Mouse (Mus musculus): ENCODE data around the gene Gtf2a1l. TPM values are rescaled to one million over a fixed set of nuclear protein-coding genes. Genes with fewer than 3 reads are reported as not detected.
A peak's percentile ranks its signal among the peaks of the same experiment; 100 is the strongest.

Gtf2a1l gene
- polyA plus RNA-seq, 1 experiment from 2014 or later = 0.39 TPM

- Histone ChIP-seq H3K4me1 (no peaks in the 10 kb centered on the region; the same call in 1 of the 2 replicates), H3K27ac (no peak overlapping the region), H3K9ac (no peak overlapping the region), H3K9me3 (no peaks in the 10 kb centered on the region), H3K4me2 (no peak overlapping the region), H3K4me3 (no peak overlapping the region), H3K36me3 (no peaks in the 10 kb centered on the region), H3K27me3 (no peaks in the 10 kb centered on the region)
- no peak; the same call in 1 of the 2 replicates for ATAC-seq (ENCODE audit: insufficient number of reproducible peaks, insufficient read depth, low FRiP score, low TSS enrichment, low read depth)
- WGBS = 30% methylated on average over 8 of the region's 8 CpGs
These were observed 37.8 kb downstream of the Gtf2a1l start for GRCm38 (mm10) chr17:88706231-88706649.

GRCm38 (mm10) chr17:88749646-88750045, 81.2 kb downstream of the Gtf2a1l start:
- Histone ChIP-seq H3K9me3 (no peaks in the 10 kb centered on the region), H3K36me3 (no peaks in the 10 kb centered on the region), H3K4me2 (no peak overlapping the region), H3K4me1 (peaks cover 18% of the 10 kb centered on the region), H3K4me3 (no peak overlapping the region), H3K27ac (no peak overlapping the region), H3K27me3 (no peaks in the 10 kb centered on the region), H3K9ac (no peak overlapping the region)
- WGBS = 80% methylated on average over 8 of the region's 8 CpGs
- no peak for ATAC-seq (ENCODE audit: insufficient number of reproducible peaks, insufficient read depth, low FRiP score, low TSS enrichment, low read depth)

DNA sequence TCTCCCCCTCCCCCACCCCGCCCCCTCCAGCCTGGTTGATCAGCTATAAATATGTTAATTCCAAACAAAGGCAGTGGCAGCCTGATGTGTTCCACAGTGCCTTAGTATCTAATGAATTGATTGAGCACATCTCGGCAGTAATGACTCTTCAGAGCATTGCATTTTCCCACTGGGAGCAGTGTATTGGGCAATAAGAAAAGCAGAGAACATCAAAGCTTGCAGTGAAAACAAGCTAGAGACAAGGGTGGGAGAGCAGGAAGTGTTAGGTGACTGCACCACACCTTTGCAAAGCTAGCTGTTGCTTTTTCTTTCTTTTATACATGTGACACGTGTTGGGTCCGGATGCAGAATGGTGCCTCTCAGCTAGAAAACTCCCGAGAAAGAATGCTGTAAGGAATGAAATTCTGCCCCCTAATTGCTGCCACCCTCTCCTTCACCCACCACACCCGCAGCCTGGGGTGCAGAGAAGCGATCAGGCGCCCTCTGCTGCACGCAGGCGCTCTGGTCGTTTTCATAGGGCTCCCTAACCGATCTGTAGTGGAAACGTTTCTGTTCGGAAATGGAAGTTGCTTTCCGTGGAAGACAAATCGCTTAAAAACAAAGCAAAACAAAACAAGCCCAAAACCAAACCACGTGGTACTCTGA, 84.5 kb downstream of the Gtf2a1l start:
- Histone ChIP-seq H3K36me3 (no peaks in the 10 kb centered on the region), H3K9me3 (no peaks in the 10 kb centered on the region), H3K4me1 (peaks cover 22% of the 10 kb centered on the region), H3K4me2 (peak overlapping the region; percentile 39), H3K9ac (no peak overlapping the region), H3K4me3 (peak overlapping the region; percentile 5; the same call in 1 of the 2 replicates), H3K27me3 (no peaks in the 10 kb centered on the region), H3K27ac (no peak overlapping the region)
- no peak for ATAC-seq (ENCODE audit: insufficient number of reproducible peaks, insufficient read depth, low FRiP score, low TSS enrichment, low read depth)
- WGBS = 9% methylated on average over 17 of the region's 17 CpGs

DNA sequence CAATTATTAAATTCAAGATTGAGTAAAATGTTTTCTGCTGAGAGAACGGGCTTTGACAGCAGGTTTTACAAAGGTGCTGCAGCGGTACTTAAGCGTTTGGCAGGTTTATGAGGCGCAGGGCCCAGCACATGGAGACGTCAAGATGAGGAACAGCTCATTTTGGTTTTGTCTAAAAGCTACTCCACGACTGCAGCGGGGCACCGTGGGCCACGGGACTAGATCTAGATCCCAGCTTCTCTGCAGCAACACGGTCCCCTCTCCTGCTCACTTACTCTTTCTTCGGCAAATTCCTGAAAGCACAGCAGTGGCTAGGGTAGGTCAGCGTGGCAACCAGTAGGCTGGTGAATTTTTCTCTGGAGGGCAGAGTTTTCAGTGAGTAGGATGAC, 85.0 kb downstream of the Gtf2a1l start:
- WGBS = 54% methylated on average over 12 of the region's 12 CpGs
- no peaks in the 10 kb centered on the region for H3K27me3 ChIP-seq
- H3K36me3 ChIP-seq = no peaks in the 10 kb centered on the region
- no peak for ATAC-seq (ENCODE audit: insufficient number of reproducible peaks, insufficient read depth, low FRiP score, low TSS enrichment, low read depth)
- H3K4me2 ChIP-seq = peak overlapping the region; percentile 39
- H3K9me3 ChIP-seq = no peaks in the 10 kb centered on the region
- H3K4me1 ChIP-seq = peaks cover 27% of the 10 kb centered on the region
- no peak overlapping the region for H3K27ac ChIP-seq
- peak overlapping the region; percentile 5; the same call in 1 of the 2 replicates for H3K4me3 ChIP-seq
- H3K9ac ChIP-seq = no peak overlapping the region

DNA sequence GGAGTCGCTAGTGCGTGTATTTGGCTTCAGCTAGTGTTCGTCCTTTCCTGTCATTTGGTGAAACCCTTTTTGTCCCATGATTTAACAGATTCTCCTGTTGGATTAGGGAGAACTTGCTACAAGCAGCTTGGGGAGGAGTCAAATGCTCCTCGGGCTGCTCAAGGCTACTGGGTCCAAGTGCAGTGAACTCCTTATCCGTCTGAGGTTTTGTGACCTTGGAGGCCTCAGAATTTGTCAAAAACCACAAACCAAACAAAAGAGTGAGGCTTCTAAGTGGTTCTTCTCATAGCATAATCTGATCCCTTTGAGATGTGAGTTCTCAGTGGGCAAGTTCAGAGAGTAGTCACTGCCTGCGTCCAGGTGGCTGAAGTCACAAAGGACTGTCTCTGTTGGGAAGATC, 87.3 kb downstream of the Gtf2a1l start:
- ATAC-seq (ENCODE audit: insufficient number of reproducible peaks, insufficient read depth, low FRiP score, low TSS enrichment, low read depth) = no peak
- Histone ChIP-seq H3K4me3 (no peak overlapping the region), H3K4me1 (peaks cover 27% of the 10 kb centered on the region), H3K9me3 (no peaks in the 10 kb centered on the region), H3K4me2 (no peak overlapping the region), H3K27ac (no peak overlapping the region), H3K36me3 (no peaks in the 10 kb centered on the region), H3K9ac (no peak overlapping the region), H3K27me3 (no peaks in the 10 kb centered on the region)
- WGBS = 74% methylated on average over 6 of the region's 6 CpGs

DNA sequence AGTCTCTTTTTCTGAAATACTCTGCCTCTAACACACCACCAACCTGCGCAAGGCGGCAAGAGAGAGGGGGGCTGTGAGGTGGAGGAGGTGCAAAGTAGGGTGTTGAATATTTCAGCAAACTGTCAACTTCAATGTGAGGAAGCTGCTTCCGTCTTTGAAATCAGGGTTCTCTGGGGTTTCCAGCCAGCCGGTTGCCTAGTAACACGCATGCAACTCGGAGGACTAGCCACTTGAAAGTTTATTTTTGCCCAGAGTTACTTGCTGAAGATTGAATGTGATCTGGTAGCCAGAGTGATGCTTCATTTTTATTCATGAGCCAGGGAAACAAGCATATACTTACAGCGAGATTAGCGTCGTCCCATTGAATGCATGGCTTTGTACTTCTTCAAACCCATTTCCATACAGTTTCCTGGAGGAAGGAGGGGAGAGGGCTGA, 89.6 kb downstream of the Gtf2a1l start:
- H3K4me3 ChIP-seq = no peak overlapping the region
- no peak overlapping the region for H3K4me2 ChIP-seq
- ATAC-seq (ENCODE audit: insufficient number of reproducible peaks, insufficient read depth, low FRiP score, low TSS enrichment, low read depth) = no peak

DNA sequence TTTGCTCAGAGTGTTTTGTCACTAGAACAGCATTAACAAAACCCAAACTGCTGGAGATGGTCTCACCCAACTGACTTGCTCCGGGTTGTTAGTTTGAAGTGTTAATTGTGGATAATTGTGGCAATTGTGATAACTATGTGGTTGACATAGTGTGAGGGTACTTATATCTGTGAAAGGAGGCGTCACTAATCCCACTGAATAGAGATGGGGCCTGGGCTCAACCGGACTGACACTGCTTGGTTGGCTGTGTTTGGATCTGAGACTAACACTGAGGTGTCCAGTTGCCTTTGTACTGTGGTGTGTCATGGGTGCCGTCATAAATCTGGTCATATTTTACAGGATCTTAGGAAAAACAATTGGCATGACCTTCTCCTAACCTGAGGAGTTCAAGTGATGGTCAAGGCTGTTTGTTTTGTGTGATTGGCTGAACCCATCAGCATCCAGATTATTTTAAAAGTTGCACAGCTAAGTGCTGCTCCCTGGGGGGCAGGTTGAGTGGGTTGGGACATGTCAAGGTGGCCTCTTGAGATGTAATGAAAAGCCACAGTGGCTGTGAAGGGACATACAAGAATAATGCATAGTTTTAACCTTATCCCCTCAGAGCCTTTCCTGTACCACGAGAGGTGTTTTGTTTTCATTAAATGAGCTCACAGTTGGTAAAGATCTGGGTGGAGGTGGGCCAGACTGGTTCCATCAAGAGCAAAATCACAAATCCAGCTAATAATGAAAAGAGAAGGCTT, 95.1 kb downstream of the Gtf2a1l start:
- no peak overlapping the region for H3K9ac ChIP-seq
- H3K4me1 ChIP-seq = no peaks in the 10 kb centered on the region
- no peak for ATAC-seq (ENCODE audit: insufficient number of reproducible peaks, insufficient read depth, low FRiP score, low TSS enrichment, low read depth)
- H3K36me3 ChIP-seq = no peaks in the 10 kb centered on the region
- H3K4me3 ChIP-seq = no peak overlapping the region
- H3K4me2 ChIP-seq = no peak overlapping the region
- H3K27me3 ChIP-seq = no peaks in the 10 kb centered on the region
- H3K27ac ChIP-seq = no peak overlapping the region
- 43% methylated on average over 5 of the region's 5 CpGs for whole genome bisulfite sequencing
- H3K9me3 ChIP-seq = no peaks in the 10 kb centered on the region

More for the DNA sequence above, 89.6 kb downstream of the Gtf2a1l start:
- no peaks in the 10 kb centered on the region for H3K36me3 ChIP-seq
- no peak overlapping the region for H3K9ac ChIP-seq
- WGBS = 26% methylated on average over 9 of the region's 9 CpGs
- H3K9me3 ChIP-seq = no peaks in the 10 kb centered on the region
- peaks cover 22% of the 10 kb centered on the region for H3K4me1 ChIP-seq
- H3K27ac ChIP-seq = no peak overlapping the region
- no peaks in the 10 kb centered on the region for H3K27me3 ChIP-seq

- WGBS = 65% methylated on average over 3 of the region's 3 CpGs
- no peak overlapping the region for H3K27ac ChIP-seq
- H3K36me3 ChIP-seq = no peaks in the 10 kb centered on the region
- H3K9ac ChIP-seq = no peak overlapping the region
- no peak overlapping the region for H3K4me3 ChIP-seq
- H3K9me3 ChIP-seq = no peaks in the 10 kb centered on the region
- H3K27me3 ChIP-seq = no peaks in the 10 kb centered on the region
- ATAC-seq (ENCODE audit: insufficient number of reproducible peaks, insufficient read depth, low FRiP score, low TSS enrichment, low read depth) = no peak
- no peaks in the 10 kb centered on the region for H3K4me1 ChIP-seq
- H3K4me2 ChIP-seq = no peak overlapping the region
These were observed 95.7 kb downstream of the Gtf2a1l start for GRCm38 (mm10) chr17:88764136-88764485.

Other genes starting within 250 kb of the Gtf2a1l start
- 14.4 and 15.4 TPM in 2 replicates for gene Foxn2, start 227.9 kb upstream of the Gtf2a1l start, polyA plus RNA-seq (2015; fragmentation: Nextera tagmentation; extraction: Ambion mirVana)
- gene Ppp1r21, start 138.5 kb upstream of the Gtf2a1l start, polyA plus RNA-seq (2015; fragmentation: Nextera tagmentation; extraction: Ambion mirVana) = 19.6 and 26.8 TPM in 2 replicates
- gene Ston1, start 71.0 kb upstream of the Gtf2a1l start, polyA plus RNA-seq (2015; fragmentation: Nextera tagmentation; extraction: Ambion mirVana) = 8.2 and 9.6 TPM in 2 replicates
- gene Lhcgr, start 123.3 kb downstream of the Gtf2a1l start, polyA plus RNA-seq (2015; fragmentation: Nextera tagmentation; extraction: Ambion mirVana) = 0.10 and 0.15 TPM in 2 replicates

Measured in embryonic facial prominence, embryonic 13.5 days (tissue).